Mouse (Mus musculus) neural tube, embryonic 12.5 days (tissue): Measurements from ENCODE around the gene S100a4. TPM values are rescaled to one million over a fixed set of nuclear protein-coding genes. Genes with fewer than 3 reads are reported as not detected.

ENCODE experiments used
- polyA plus RNA-seq: library from polyadenylated mRNA; unstranded; fragments of >200 nt; fragmentation: Nextera tagmentation; extraction: Ambion mirVana; gene quantifications from 2 replicates; pipeline ENCODE4 v1.2.1, GENCODE M21; 2016

Gene S100a4
- polyA plus RNA-seq, 1 experiment from 2014 or later: 1.0 TPM

Other genes starting within 250 kb of the S100a4 start
- gene Slc27a3, start 213.8 kb upstream of the S100a4 start, polyA plus RNA-seq: 19.7 and 22.7 TPM in 2 replicates
- 38.1 and 40.5 TPM in 2 replicates for gene Ints3, start 170.1 kb upstream of the S100a4 start, polyA plus RNA-seq
- 3.3 and 3.5 TPM in 2 replicates for gene Npr1, start 137.9 kb upstream of the S100a4 start, polyA plus RNA-seq
- 322 and 326 TPM in 2 replicates for gene Ilf2, start 127.6 kb upstream of the S100a4 start, polyA plus RNA-seq
- gene Snapin, start 112.7 kb upstream of the S100a4 start, polyA plus RNA-seq: 81.7 and 87.0 TPM in 2 replicates
- 211 and 215 TPM in 2 replicates for gene Chtop, start 94.3 kb upstream of the S100a4 start, polyA plus RNA-seq
- 5.0 and 7.2 TPM in 2 replicates for gene S100a1, start 89.4 kb upstream of the S100a4 start, polyA plus RNA-seq
- 10.6 and 12.3 TPM in 2 replicates for gene S100a13, start 89.3 kb upstream of the S100a4 start, polyA plus RNA-seq
- not detected in 2 replicates for gene S100a14, start 76.9 kb upstream of the S100a4 start, polyA plus RNA-seq
- 33.3 and 38.3 TPM in 2 replicates for gene S100a16, start 66.5 kb upstream of the S100a4 start, polyA plus RNA-seq
- gene S100a3, start 43.2 kb upstream of the S100a4 start, polyA plus RNA-seq: not detected in 2 replicates
- not detected in 2 replicates for gene S100a2, start 13.5 kb upstream of the S100a4 start, polyA plus RNA-seq
- not detected in 2 replicates for gene Gm42674, start 1.9 kb upstream of the S100a4 start, polyA plus RNA-seq
- gene S100a5, start 4.8 kb downstream of the S100a4 start, polyA plus RNA-seq: not detected in 2 replicates
- gene S100a6, start 9.1 kb downstream of the S100a4 start, polyA plus RNA-seq: 14.6 and 16.8 TPM in 2 replicates
- gene S100a7a, start 50.2 kb downstream of the S100a4 start, polyA plus RNA-seq: not detected in 2 replicates
- gene S100a8, start 65.2 kb downstream of the S100a4 start, polyA plus RNA-seq: 15.8 and 23.7 TPM in 2 replicates
- 6.9 and 12.0 TPM in 2 replicates for gene S100a9, start 92.0 kb downstream of the S100a4 start, polyA plus RNA-seq
- not detected in 2 replicates for gene Pglyrp4, start 123.1 kb downstream of the S100a4 start, polyA plus RNA-seq
- gene Gm5849, start 174.1 kb downstream of the S100a4 start, polyA plus RNA-seq: not detected in 2 replicates